7 mouse cellular contexts compared by ENCODE assay signal in the genomic region with DNA sequence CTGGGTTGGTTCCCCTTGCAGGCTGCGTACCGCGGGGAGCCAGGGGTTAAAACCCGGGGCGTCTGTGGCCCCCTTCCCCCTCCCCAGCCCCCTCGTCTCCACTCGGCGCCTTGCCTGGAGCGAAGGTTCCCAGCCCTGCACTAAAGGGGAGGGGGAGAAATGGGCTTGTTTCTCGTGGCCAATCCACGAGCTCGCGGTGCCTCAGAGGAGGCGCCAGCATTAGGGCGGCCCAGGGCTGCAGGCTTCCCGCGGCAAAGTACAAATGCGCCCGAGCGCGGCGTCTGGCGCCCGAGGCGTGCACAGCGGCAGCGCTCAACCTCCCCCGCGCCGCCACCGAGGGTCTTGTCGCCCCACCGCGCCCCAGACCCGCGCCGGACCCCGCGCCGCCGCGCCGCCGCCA. TPM values are rescaled to one million over a fixed set of nuclear protein-coding genes. Genes with fewer than 3 reads are reported as not detected.
A peak's percentile ranks its signal among the peaks of the same experiment; 100 is the strongest.
DNase-seq lines count a peak whose midpoint lies in the region; ATAC-seq and TF ChIP-seq lines count a peak whose summit lies in the region.

A gene (plus strand): TSS at position 383 of the 400 bp plus-strand sequence.

- no peak for DNase-seq in lung, postnatal 36 days
- peak; percentile 83 for DNase-seq in embryo, embryonic 11 days
- DNase-seq in heart, postnatal 0 days (ENCODE audit: low spot score), result no peak
- DNase-seq in left cerebral cortex, postnatal 36 days (ENCODE audit: low spot score in 2 of 2), result peak; percentile 16 to 30
- DNase-seq in neural tube, embryonic 11.5 days (ENCODE audit: low spot score), result peak; percentile 66
- peak; percentile 17 for DNase-seq in urinary bladder, postnatal 25 days (ENCODE audit: low spot score)

- peaks cover 69% of the 10 kb centered on the region for H3K27me3 ChIP-seq in lung, embryonic 15.5 days
- H3K27me3 ChIP-seq in heart, postnatal 0 days (ENCODE audit: control insufficient read depth, insufficient read depth, low read length), result peaks cover 67% of the 10 kb centered on the region
- H3K27me3 ChIP-seq in neural tube, embryonic 11.5 days (ENCODE audit: control insufficient read depth, insufficient read depth, low read length), result peaks cover 32% of the 10 kb centered on the region

- TF ChIP-seq EP300 in heart, postnatal 0 days (IDR thresholded peaks at IDR 0.05; ENCODE audit: low read depth), result no peak

- no peak for TF ChIP-seq CTCF in heart, postnatal 0 days (IDR thresholded peaks at IDR 0.05; ENCODE audit: low read depth)

- H3K36me3 ChIP-seq in lung, embryonic 15.5 days, result no peaks in the 10 kb centered on the region
- no peaks in the 10 kb centered on the region for H3K36me3 ChIP-seq in heart, postnatal 0 days (replicated peaks; ENCODE audit: control insufficient read depth, insufficient read depth, low read length)
- no peaks in the 10 kb centered on the region for H3K36me3 ChIP-seq in neural tube, embryonic 11.5 days (ENCODE audit: control insufficient read depth, insufficient read depth, low read length)

- H3K4me3 ChIP-seq in lung, embryonic 15.5 days, result peak within 1 kb of the TSS; percentile 44
- peak within 1 kb of the TSS; percentile 43 for H3K4me3 ChIP-seq in heart, postnatal 0 days (ENCODE audit: low read depth, low read length)
- H3K4me3 ChIP-seq in neural tube, embryonic 11.5 days (ENCODE audit: low read depth, low read length), result peak within 1 kb of the TSS; percentile 39

- H3K9ac ChIP-seq in lung, embryonic 15.5 days, result peak within 1 kb of the TSS; percentile 37; the same call in 1 of the 2 replicates
- no peak within 1 kb of the TSS for H3K9ac ChIP-seq in heart, postnatal 0 days (replicated peaks; ENCODE audit: low read depth, low read length)
- peak within 1 kb of the TSS; percentile 36 for H3K9ac ChIP-seq in neural tube, embryonic 11.5 days (ENCODE audit: low read length)

- H3K4me1 ChIP-seq in lung, embryonic 15.5 days, result peaks cover 3% of the 10 kb centered on the region; the same call in 1 of the 2 replicates
- 0 out of 2 replicates have a peak, but pooled peaks cover 4% of the 10 kb centered on the region for H3K4me1 ChIP-seq in heart, postnatal 0 days (ENCODE audit: control insufficient read depth, insufficient read depth)
- H3K4me1 ChIP-seq in neural tube, embryonic 11.5 days (ENCODE audit: control insufficient read depth, insufficient read depth, low read length), result no peaks in the 10 kb centered on the region

- intact Hi-C loops in left cerebral cortex, postnatal 36 days (cut with DNase I), result loop anchor here (5.0 kb wide), 1 partner anchor 102 kb away; no protein-coding TSS in a partner anchor

- H3K27ac ChIP-seq in lung, embryonic 15.5 days, result no peak within 1 kb of the TSS
- H3K27ac ChIP-seq in heart, postnatal 0 days (ENCODE audit: low read depth), result no peak within 1 kb of the TSS
- H3K27ac ChIP-seq in neural tube, embryonic 11.5 days (ENCODE audit: low read depth, low read length), result no peak within 1 kb of the TSS

- no peaks in the 10 kb centered on the region for H3K9me3 ChIP-seq in lung, embryonic 15.5 days
- H3K9me3 ChIP-seq in heart, postnatal 0 days (replicated peaks; ENCODE audit: control insufficient read depth, low read length), result no peaks in the 10 kb centered on the region
- H3K9me3 ChIP-seq in neural tube, embryonic 11.5 days (ENCODE audit: control insufficient read depth, low read length), result no peaks in the 10 kb centered on the region

- no peak for ATAC-seq in lung, embryonic 15.5 days (ENCODE audit: borderline replicate concordance, extremely low read depth, low FRiP score, low TSS enrichment)
- ATAC-seq in heart, postnatal 0 days (ENCODE audit: insufficient read depth, low read depth), result peak; percentile 62; the same call in 1 of the 2 replicates
- ATAC-seq in neural tube, embryonic 11.5 days (ENCODE audit: insufficient read depth, low FRiP score, low TSS enrichment), result peak; percentile 50; the same call in 1 of the 2 replicates

- WGBS in lung, embryonic 15.5 days, result under 1% methylated on average over 43 of the region's 44 CpGs
- under 1% methylated on average over 37 of the region's 44 CpGs for WGBS in heart, postnatal 0 days
- WGBS in neural tube, embryonic 11.5 days, result under 1% methylated on average over 43 of the region's 44 CpGs

- H3K4me2 ChIP-seq in lung, embryonic 15.5 days, result peak within 1 kb of the TSS; percentile 89
- H3K4me2 ChIP-seq in heart, postnatal 0 days (ENCODE audit: low read depth, low read length), result peak within 1 kb of the TSS; percentile 75
- peak within 1 kb of the TSS; percentile 81 for H3K4me2 ChIP-seq in neural tube, embryonic 11.5 days (ENCODE audit: low read depth)

RNA-seq across cellular contexts. Expression of the gene that starts here (rescaled TPM):
- polyA plus RNA-seq in lung, embryonic 15.5 days (2015; fragmentation: Nextera tagmentation; extraction: Ambion mirVana), result not detected in 2 replicates
- total RNA-seq in heart, postnatal 0 days (2014; rRNA removed; ENCODE audit: low replicate concordance), result not detected in 2 replicates
- 0.12 and 0.15 TPM in 2 replicates for polyA plus RNA-seq in heart, postnatal 0 days (2015; fragmentation: Nextera tagmentation; extraction: Ambion mirVana)
- total RNA-seq in left cerebral cortex, postnatal 36 days (2021), result under 1 TPM in 1 of 2 experiments, not detected in 1; 0.70 TPM
- 0.20 and 0.69 TPM in 2 replicates for polyA plus RNA-seq in neural tube, embryonic 11.5 days (2014; fragmentation: Nextera tagmentation; extraction: Ambion mirVana)

Comparison
In these comparisons a context has a peak if more than half of its experiments do, and no peak if none do; other contexts are left out.
1. Peak in ATAC-seq, H3K4me3 ChIP-seq and H3K4me2 ChIP-seq in heart, postnatal 0 days; RNA of the gene not detected or under 1 TPM.
2. Peak in DNase-seq in left cerebral cortex, postnatal 36 days; RNA of the gene not detected or under 1 TPM.
3. Peak in DNase-seq, ATAC-seq, H3K4me3 ChIP-seq, H3K9ac ChIP-seq and H3K4me2 ChIP-seq in neural tube, embryonic 11.5 days; RNA of the gene not detected or under 1 TPM.
4. DNase-seq: peak in embryo, embryonic 11 days (single experiment) and urinary bladder, postnatal 25 days (single experiment); none in lung, postnatal 36 days (single experiment) and heart, postnatal 0 days (single experiment).
5. Peak in every context shown above with its lines, with median percentiles within 50 percentile points of each other: H3K4me2 ChIP-seq and H3K4me3 ChIP-seq.